Mouse (Mus musculus) megakaryocyte, embryonic 14.5 days (primary cell): ENCODE measurements around the gene Arhgap20. TPM values are rescaled to one million over a fixed set of nuclear protein-coding genes. Genes with fewer than 3 reads are reported as not detected.
A peak's percentile ranks its signal among the peaks of the same experiment; 100 is the strongest.

Experiments
- H3K27me3 ChIP-seq: replicated peaks from 2 replicates; pipeline ENCODE3; 2012; ENCODE audit warnings: inconsistent platforms
- H3K36me3 ChIP-seq: replicated peaks from 2 replicates; pipeline ENCODE3; 2012; ENCODE audit warnings: low read length, inconsistent platforms, mixed read lengths
- H3K4me1 ChIP-seq: 2 replicates; pipeline ENCODE4 v1.6.1; 2012; ENCODE audit warnings: inconsistent platforms
- H3K4me3 ChIP-seq: replicated peaks from 2 replicates; pipeline ENCODE3; 2012; ENCODE audit warnings: moderate library complexity, mild to moderate bottlenecking, inconsistent platforms
- H3K9me3 ChIP-seq: 2 replicates; pipeline ENCODE4 v1.6.1; 2012; ENCODE audit warnings: inconsistent platforms
- FLI1 ChIP-seq: IDR thresholded peaks from 2 replicates; pipeline ENCODE4 v1.6.1; 2012; ENCODE audit warnings: low read length, inconsistent platforms, mixed read lengths
- GATA1 ChIP-seq: IDR thresholded peaks from 3 replicates; pipeline ENCODE4 v1.6.1; 2012; ENCODE audit warnings: mixed read lengths, low read length, inconsistent platforms, borderline replicate concordance
- polyA plus RNA-seq: library from polyadenylated mRNA; stranded (reverse); fragments of >175 nt; gene quantifications from 2 replicates; pipeline ENCODE4 v1.2.3, GENCODE M21; 2012; ENCODE audit warnings: low replicate concordance; ENCODE audit not compliant: insufficient read depth

Arhgap20 gene
- polyA plus RNA-seq, result not detected in 2 replicates

DNA sequence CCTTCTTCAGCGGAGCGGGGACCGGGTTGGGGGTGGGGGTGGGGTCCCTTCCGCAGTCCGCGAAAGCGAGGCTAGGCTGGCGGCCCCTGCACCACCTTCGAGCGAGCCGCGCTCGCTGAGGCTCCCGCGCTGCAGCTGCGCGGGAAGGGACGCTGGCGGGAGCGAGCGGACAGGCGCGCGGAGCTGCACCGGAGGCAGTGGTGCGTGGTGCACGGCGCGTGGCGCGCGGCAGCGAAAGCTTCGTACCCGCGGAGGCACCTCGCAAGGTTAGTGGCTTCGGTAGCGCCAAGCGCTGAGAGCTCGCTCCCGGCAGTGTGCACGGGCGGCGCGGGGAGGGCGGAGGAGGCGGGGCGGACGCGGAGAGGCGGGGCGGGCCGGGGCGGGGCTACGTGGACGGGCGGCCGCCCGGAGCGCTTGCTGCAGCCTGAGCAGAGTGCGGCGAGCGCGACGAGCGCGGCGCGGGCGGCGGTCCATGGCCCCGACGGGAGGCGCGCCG lies at the start of gene Arhgap20:
Gene Arhgap20, plus strand, starts transcription at position 417 of the 496 bp plus-strand sequence.
- no peaks in the 10 kb centered on the region for H3K36me3 ChIP-seq
- peaks cover 74% of the 10 kb centered on the region for H3K27me3 ChIP-seq
- H3K9me3 ChIP-seq, result no peaks in the 10 kb centered on the region
- TF ChIP-seq FLI1 (no peak), GATA1 (no peak)
- peak within 1 kb of the TSS; percentile 94 for H3K4me3 ChIP-seq
- peaks cover 28% of the 10 kb centered on the region for H3K4me1 ChIP-seq

DNA sequence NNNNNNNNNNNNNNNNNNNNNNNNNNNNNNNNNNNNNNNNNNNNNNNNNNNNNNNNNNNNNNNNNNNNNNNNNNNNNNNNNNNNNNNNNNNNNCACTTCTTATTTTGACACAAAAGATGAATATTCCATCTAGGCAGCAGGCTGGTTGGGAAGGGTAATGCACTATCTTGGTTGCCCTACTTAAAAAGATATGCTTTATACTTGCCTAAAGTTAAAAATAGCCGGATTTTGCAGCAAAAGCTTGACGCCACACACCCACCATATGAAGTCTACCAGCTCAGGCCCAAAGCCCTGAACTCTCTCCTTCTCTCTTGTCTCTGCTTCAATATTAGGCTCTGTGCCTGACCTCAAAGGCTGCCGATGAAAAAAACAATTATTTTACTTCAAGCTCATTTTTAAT lies 46.3 kb upstream of the Arhgap20 start:
- no peaks in the 10 kb centered on the region for H3K27me3 ChIP-seq
- TF ChIP-seq FLI1 (no peak), GATA1 (no peak)
- H3K36me3 ChIP-seq, result no peaks in the 10 kb centered on the region
- H3K9me3 ChIP-seq, result no peaks in the 10 kb centered on the region
- no peak overlapping the region for H3K4me3 ChIP-seq
- H3K4me1 ChIP-seq, result no peaks in the 10 kb centered on the region

GRCm38 (mm10) chr9:51727960-51728359 lies 37.2 kb upstream of the Arhgap20 start:
- Histone ChIP-seq H3K4me1 (no peaks in the 10 kb centered on the region), H3K4me3 (no peak overlapping the region), H3K27me3 (no peaks in the 10 kb centered on the region), H3K9me3 (no peaks in the 10 kb centered on the region), H3K36me3 (no peaks in the 10 kb centered on the region)
- TF ChIP-seq FLI1 (no peak), GATA1 (no peak)

DNA sequence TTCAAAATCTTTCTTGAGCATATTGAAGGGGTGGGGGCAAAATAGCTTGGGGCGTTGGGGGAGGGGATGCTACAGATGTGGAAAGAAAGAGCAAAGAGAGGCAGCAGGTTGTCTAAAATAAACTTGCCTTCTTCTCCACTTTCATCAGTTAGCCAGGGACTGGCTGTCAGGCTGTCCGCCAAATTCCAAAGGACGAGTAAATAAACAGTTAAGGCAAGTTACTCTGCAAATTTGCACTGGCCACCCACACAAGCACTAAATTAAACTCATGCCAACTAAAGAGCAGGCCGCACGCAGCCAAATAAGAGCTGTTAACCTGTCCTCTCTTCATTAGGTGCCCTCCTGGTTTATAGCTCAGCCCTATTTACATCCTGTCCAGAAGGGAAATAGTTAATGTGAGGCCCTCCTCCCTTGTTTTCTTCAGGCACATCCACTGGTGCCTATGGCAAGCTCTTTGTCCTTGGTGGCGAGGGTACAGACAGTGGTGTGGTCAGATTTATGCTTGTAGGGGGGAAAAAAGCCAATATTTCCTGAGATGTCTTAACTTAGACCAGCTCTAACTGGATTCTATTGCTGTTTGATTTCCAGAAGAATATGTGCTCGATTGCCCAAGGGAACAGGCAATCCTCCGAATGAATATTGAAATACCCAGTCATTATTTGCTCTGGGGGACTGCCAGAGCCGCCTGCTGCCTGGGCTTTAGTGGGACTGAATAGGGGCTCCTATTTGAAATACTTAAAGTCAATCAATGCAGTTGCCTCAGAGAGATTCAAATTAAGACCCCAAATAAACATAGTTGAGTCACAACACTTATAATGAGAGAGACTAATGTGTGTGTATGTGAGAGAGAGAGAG lies 29.7 kb upstream of the Arhgap20 start:
- Histone ChIP-seq H3K4me1 (no peaks in the 10 kb centered on the region), H3K9me3 (peaks cover 3% of the 10 kb centered on the region), H3K4me3 (no peak overlapping the region), H3K36me3 (no peaks in the 10 kb centered on the region), H3K27me3 (no peaks in the 10 kb centered on the region)
- no peak for TF ChIP-seq FLI1
- TF ChIP-seq GATA1, result no peak

GRCm38 (mm10) chr9:51736750-51737368 lies 28.3 kb upstream of the Arhgap20 start:
- no peaks in the 10 kb centered on the region for H3K27me3 ChIP-seq
- H3K4me1 ChIP-seq, result no peaks in the 10 kb centered on the region
- H3K9me3 ChIP-seq, result peaks cover 3% of the 10 kb centered on the region
- no peak for TF ChIP-seq GATA1
- no peak for TF ChIP-seq FLI1
- no peaks in the 10 kb centered on the region for H3K36me3 ChIP-seq
- H3K4me3 ChIP-seq, result no peak overlapping the region

DNA sequence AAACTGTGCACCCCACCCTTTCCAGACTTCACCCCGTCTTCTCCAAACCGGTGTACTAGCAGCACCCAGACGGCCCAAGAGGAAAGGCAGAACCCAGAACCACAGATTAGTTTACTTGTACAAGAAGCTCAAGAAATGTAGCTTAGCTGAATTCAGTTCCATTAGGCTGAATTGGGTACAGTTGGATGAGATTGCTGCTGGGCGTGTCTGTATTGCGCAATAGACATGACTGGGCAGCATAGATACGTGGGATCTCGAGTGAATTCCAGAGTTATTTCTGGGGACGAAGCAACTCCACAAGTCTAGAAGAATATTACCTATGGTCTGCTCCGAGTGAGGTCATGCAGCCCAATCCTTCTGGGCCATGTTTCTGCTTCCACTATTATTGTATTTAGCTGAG lies 26.8 kb upstream of the Arhgap20 start:
- no peaks in the 10 kb centered on the region for H3K27me3 ChIP-seq
- no peak for TF ChIP-seq FLI1
- no peak for TF ChIP-seq GATA1
- H3K4me1 ChIP-seq, result no peaks in the 10 kb centered on the region
- H3K9me3 ChIP-seq, result peaks cover 3% of the 10 kb centered on the region
- H3K4me3 ChIP-seq, result no peak overlapping the region
- no peaks in the 10 kb centered on the region for H3K36me3 ChIP-seq

GRCm38 (mm10) chr9:51739826-51740225 lies 25.3 kb upstream of the Arhgap20 start:
- H3K4me1 ChIP-seq, result no peaks in the 10 kb centered on the region
- H3K27me3 ChIP-seq, result no peaks in the 10 kb centered on the region
- no peaks in the 10 kb centered on the region for H3K36me3 ChIP-seq
- no peaks in the 10 kb centered on the region for H3K9me3 ChIP-seq
- no peak overlapping the region for H3K4me3 ChIP-seq
- TF ChIP-seq GATA1 (no peak), FLI1 (no peak)

DNA sequence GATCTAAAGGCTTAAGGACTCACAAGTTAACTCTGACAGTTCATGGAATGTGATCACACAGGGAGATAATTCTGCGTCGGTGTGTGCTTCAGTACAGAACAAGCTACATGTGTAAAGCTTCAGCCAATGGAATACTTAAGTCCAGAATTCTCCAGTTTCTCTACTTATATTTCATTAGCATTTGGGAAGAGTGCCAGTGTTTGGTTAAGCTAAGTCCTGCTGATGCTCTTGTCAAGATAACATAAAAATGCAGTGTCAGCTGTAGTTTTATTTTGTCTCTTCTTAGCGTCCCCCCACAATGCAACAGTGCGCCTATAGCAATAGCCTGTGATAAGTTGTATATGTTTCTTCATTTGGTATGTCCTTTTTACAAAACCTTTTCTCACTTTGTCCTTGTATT lies 15.0 kb upstream of the Arhgap20 start:
- peaks cover 3% of the 10 kb centered on the region; the same call in 1 of the 2 replicates for H3K4me1 ChIP-seq
- H3K36me3 ChIP-seq, result no peaks in the 10 kb centered on the region
- TF ChIP-seq GATA1 (no peak), FLI1 (no peak)
- no peaks in the 10 kb centered on the region for H3K27me3 ChIP-seq
- H3K4me3 ChIP-seq, result no peak overlapping the region
- H3K9me3 ChIP-seq, result no peaks in the 10 kb centered on the region

DNA sequence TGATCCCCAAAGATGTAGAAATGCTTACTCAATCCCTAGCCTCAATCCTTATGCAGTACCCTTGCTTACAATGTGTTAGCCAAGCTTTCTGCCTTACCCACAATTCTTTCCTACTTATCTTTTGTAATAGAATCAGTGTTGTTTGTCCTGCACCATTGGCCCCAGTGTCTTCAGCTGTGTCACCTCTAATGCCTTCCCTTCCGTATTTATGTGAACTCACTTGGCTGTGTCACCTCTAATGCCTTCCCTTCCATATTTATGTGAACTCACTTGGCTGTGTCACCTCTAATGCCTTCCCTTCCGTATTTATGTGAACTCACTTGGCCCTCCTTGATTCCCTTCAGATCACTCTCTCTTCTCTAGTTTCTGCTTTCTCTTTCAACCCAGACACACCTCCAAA lies 4.1 kb upstream of the Arhgap20 start:
- no peak for TF ChIP-seq GATA1
- TF ChIP-seq FLI1, result no peak
- no peaks in the 10 kb centered on the region for H3K9me3 ChIP-seq
- H3K4me1 ChIP-seq, result peaks cover 17% of the 10 kb centered on the region
- H3K27me3 ChIP-seq, result peaks cover 50% of the 10 kb centered on the region
- H3K36me3 ChIP-seq, result no peaks in the 10 kb centered on the region
- H3K4me3 ChIP-seq, result no peak overlapping the region
